Mouse (Mus musculus) Patski (cell line): Measurements from ENCODE around the gene Ssmem1. TPM values are rescaled to one million over a fixed set of nuclear protein-coding genes. Genes with fewer than 3 reads are reported as not detected.

ENCODE experiments used
- ATAC-seq: fragments of 100-300 bp; one replicate; pipeline ENCODE4 v1.8.0; 2021
- CTCF ChIA-PET: fragments of 350-600 bp; sonication (Branson Sonifier 250); formaldehyde crosslinking; loops from one replicate; lab custom pipeline; 2022; ENCODE audit warnings: inconsistent platforms; lab: Charles Lee
- POLR2A ChIA-PET: fragments of 350-600 bp; sonication (Branson Sonifier 250); formaldehyde crosslinking; loops from one replicate; lab custom pipeline; 2022; ENCODE audit warnings: antibody characterized with exemption, inconsistent platforms; lab: Charles Lee
- DNase-seq: peaks from one replicate; pipeline ENCODE4 v3.0.0-alpha.2; 2011; ENCODE audit warnings: low read depth, low spot score
- H3K27me3 ChIP-seq: fragments of 371-371 bp; one replicate; pipeline ENCODE4 v1.5.1; 2021
- CTCF ChIP-seq: fragments of 100-300 bp; IDR thresholded peaks from one replicate; pipeline ENCODE4 v1.5.1; 2021
- in situ Hi-C: fragments of 300-500 bp; cut with MboI; formaldehyde crosslinking; loops from 3 replicates; pipeline ENCODE4 v1.11.1; 2018; ENCODE audit warnings: low pct_unique_long_range_greater_than_20kb, mixed read lengths
- polyA plus RNA-seq: library from polyadenylated mRNA; unstranded; gene quantifications from one replicate; pipeline ENCODE4 v1.2.3, GENCODE M21; 2021

The Ssmem1 gene
- polyA plus RNA-seq: 0.90 TPM

- no peak for TF ChIP-seq CTCF
- ATAC-seq (peak; percentile 93), DNase-seq (peak; percentile 80)
- POLR2A ChIA-PET: interaction anchor here (0.6 to 1.0 kb wide), 3 partner anchors 49 to 473 kb away, joined by 3 to 4 read pairs (median 3); no protein-coding TSS in a partner anchor
- in situ Hi-C loops: no loop called here
- H3K27me3 ChIP-seq: no peaks in the 10 kb centered on the region
- CTCF ChIA-PET: interaction anchor here (0.7 to 2.6 kb wide), 6 partner anchors 10 to 473 kb away, joined by 3 to 8 read pairs (median 3); no protein-coding TSS in a partner anchor
Measured at GRCm38 (mm10) chr6:30509265-30510239, at the start of gene Ssmem1, which contains the start of gene Tmem209. Gene Ssmem1 (plus strand): TSS chr6:30509849. Gene Tmem209 (minus strand): TSS chr6:30509783.

- TF ChIP-seq CTCF: no peak
- ChIA-PET CTCF (interaction anchor here (0.6 to 2.6 kb wide), 8 partner anchors 9 to 77 kb away, joined by 3 to 15 read pairs (median 6); no protein-coding TSS in a partner anchor), POLR2A (interaction anchor here (0.6 to 1.2 kb wide), 3 partner anchors 49 to 458 kb away, joined by 3 to 4 read pairs (median 3); partner anchors contain the start of gene Ssmem1)
- DNase-seq (no peak), ATAC-seq (no peak)
- in situ Hi-C loops: loop anchor here (10.0 kb wide), 1 partner anchor 56 kb away; the partner anchor contains the start of gene Klhdc10
- no peaks in the 10 kb centered on the region for H3K27me3 ChIP-seq
Measured at GRCm38 (mm10) chr6:30460750-30461446, 48.8 kb upstream of the Ssmem1 start.

- ATAC-seq: no peak
- in situ Hi-C loops: loop anchor here (10.0 kb wide), 1 partner anchor 57 kb away; the partner anchor contains the start of gene Klhdc10
- POLR2A ChIA-PET: interaction anchor here (0.6 kb wide), 1 partner anchor 91 kb away, joined by 3 read pairs; no protein-coding TSS in a partner anchor
Measured at GRCm38 (mm10) chr6:30461755-30462344, 47.8 kb upstream of the Ssmem1 start.

GRCm38 (mm10) chr6:30462822-30463221, 46.8 kb upstream of the Ssmem1 start:
- H3K27me3 ChIP-seq: no peaks in the 10 kb centered on the region
- DNase-seq (no peak), ATAC-seq (no peak)
- ChIA-PET POLR2A (no interaction called here), CTCF (interaction anchor here (1.4 kb wide), 1 partner anchor 8 kb away, joined by 3 read pairs; no protein-coding TSS in a partner anchor)
- in situ Hi-C loops: loop anchor here (10.0 kb wide), 1 partner anchor 58 kb away; the partner anchor contains the start of gene Klhdc10
- no peak for TF ChIP-seq CTCF

More at GRCm38 (mm10) chr6:30461755-30462344, 47.8 kb upstream of the Ssmem1 start:
- no peak for TF ChIP-seq CTCF
- CTCF ChIA-PET: interaction anchor here (1.4 to 2.6 kb wide), 3 partner anchors 9 to 58 kb away, joined by 3 to 15 read pairs (median 3); no protein-coding TSS in a partner anchor
- no peaks in the 10 kb centered on the region for H3K27me3 ChIP-seq
- no peak for DNase-seq

GRCm38 (mm10) chr6:30465586-30465985, 44.1 kb upstream of the Ssmem1 start:
- TF ChIP-seq CTCF: no peak
- ChIA-PET POLR2A (no interaction called here), CTCF (interaction anchor here (1.4 kb wide), 1 partner anchor 62 kb away, joined by 4 read pairs; no protein-coding TSS in a partner anchor)
- no peaks in the 10 kb centered on the region for H3K27me3 ChIP-seq
- ATAC-seq (no peak), DNase-seq (no peak)
- in situ Hi-C loops: loop anchor here (10.0 kb wide), 1 partner anchor 61 kb away; the partner anchor contains the start of gene Klhdc10

GRCm38 (mm10) chr6:30468058-30468457, 41.6 kb upstream of the Ssmem1 start:
- DNase-seq: no peak
- no peak for ATAC-seq
- POLR2A ChIA-PET: interaction anchor here (2.4 kb wide), 1 partner anchor 66 kb away, joined by 7 read pairs; the partner anchor contains the start of gene Klhdc10
- no peaks in the 10 kb centered on the region for H3K27me3 ChIP-seq
- TF ChIP-seq CTCF: no peak
- in situ Hi-C loops: loop anchor here (10.0 kb wide), 1 partner anchor 63 kb away; the partner anchor contains the start of gene Klhdc10
- CTCF ChIA-PET: interaction anchor here (1.0 to 3.0 kb wide), 4 partner anchors 8 to 66 kb away, joined by 3 to 12 read pairs (median 4); partner anchors contain the start of gene Klhdc10

- no peak for TF ChIP-seq CTCF
- CTCF ChIA-PET: interaction anchor here (1.0 to 3.0 kb wide), 4 partner anchors 8 to 67 kb away, joined by 3 to 12 read pairs (median 4); partner anchors contain the start of gene Klhdc10
- no peaks in the 10 kb centered on the region for H3K27me3 ChIP-seq
- DNase-seq: no peak
- in situ Hi-C loops: loop anchor here (10.0 kb wide), 1 partner anchor 64 kb away; the partner anchor contains the start of gene Klhdc10
- POLR2A ChIA-PET: interaction anchor here (2.4 kb wide), 1 partner anchor 67 kb away, joined by 7 read pairs; the partner anchor contains the start of gene Klhdc10
- no peak for ATAC-seq
Measured at GRCm38 (mm10) chr6:30468684-30469083, 41.0 kb upstream of the Ssmem1 start.

- in situ Hi-C loops: loop anchor here (10.0 kb wide), 1 partner anchor 65 kb away; the partner anchor contains the start of gene Klhdc10
- no peaks in the 10 kb centered on the region for H3K27me3 ChIP-seq
- no peak for TF ChIP-seq CTCF
- ChIA-PET POLR2A (interaction anchor here (2.4 kb wide), 1 partner anchor 68 kb away, joined by 7 read pairs; the partner anchor contains the start of gene Klhdc10), CTCF (interaction anchor here (1.4 to 3.0 kb wide), 2 partner anchors 9 to 65 kb away, joined by 5 to 12 read pairs; no protein-coding TSS in a partner anchor)
- ATAC-seq (peak; percentile 98), DNase-seq (peak; percentile 43)
Measured at GRCm38 (mm10) chr6:30469370-30469769, 40.3 kb upstream of the Ssmem1 start.

GRCm38 (mm10) chr6:30471706-30472105, 37.9 kb upstream of the Ssmem1 start:
- no peaks in the 10 kb centered on the region for H3K27me3 ChIP-seq
- no peak for DNase-seq
- no peak for ATAC-seq
- in situ Hi-C loops: no loop called here
- ChIA-PET POLR2A (no interaction called here), CTCF (no interaction called here)
- no peak for TF ChIP-seq CTCF
